In genomic region chr14:94869011-94869410, GRCm38 (mm10) we compare ENCODE assay signal across 30 mouse cellular contexts.
DNase-seq lines count a peak whose midpoint lies in the region; ATAC-seq and TF ChIP-seq lines count a peak whose summit lies in the region.
"Had no signal": no experiment of that assay in that cellular context is flagged by ENCODE, and none has a peak within 500 bp of the region (broad histone marks: within the 10 kb centered on the region; RNA-seq: fewer than 3 reads in every experiment).

No protein-coding gene starts in this region.

- ATAC-seq in embryonic facial prominence, embryonic 14.5 days (ENCODE audit: low read depth): peak; percentile 84; the same call in 1 of the 2 replicates
- no peak for ATAC-seq in cerebellum, adult (ENCODE audit: insufficient number of reproducible peaks, low FRiP score, low TSS enrichment)
- ATAC-seq: activated CD4-positive, CD25-positive, alpha-beta regulatory T cell, adult 4 months; forebrain, embryonic 13.5 days; forebrain, embryonic 16.5 days; hindbrain, embryonic 16.5 days; intestine, embryonic 15.5 days had no signal

- H3K27ac ChIP-seq in embryonic facial prominence, embryonic 14.5 days (replicated peaks; ENCODE audit: low read depth, low read length): no peak overlapping the region
- H3K27ac ChIP-seq in embryonic facial prominence, embryonic 10.5 days (replicated peaks): no peak overlapping the region
- H3K27ac ChIP-seq: embryonic facial prominence, embryonic 13.5 days; forebrain, embryonic 10.5 days; forebrain, embryonic 13.5 days; heart, embryonic 15.5 days; hindbrain, embryonic 10.5 days; hindbrain, embryonic 13.5 days; intestine, embryonic 15.5 days had no signal

- no peak for TF ChIP-seq POLR2A in brain, embryonic 14.5 days (IDR thresholded peaks at IDR 0.05; ENCODE audit: borderline replicate concordance, extremely low read depth, insufficient read depth, insufficient read length, poor library complexity, severe bottlenecking)

- TF ChIP-seq CTCF in brain, embryonic 14.5 days (IDR thresholded peaks at IDR 0.05; ENCODE audit: borderline replicate concordance, extremely low read depth, insufficient read depth, insufficient read length): no peak

- intact Hi-C loops in gastrocnemius, postnatal 36 days (cut with DNase I): no loop called here

- H3K36me3 ChIP-seq in embryonic facial prominence, embryonic 14.5 days (ENCODE audit: control insufficient read depth, insufficient read depth, low read length): no peaks in the 10 kb centered on the region
- no peaks in the 10 kb centered on the region for H3K36me3 ChIP-seq in embryonic facial prominence, embryonic 10.5 days (replicated peaks)
- H3K36me3 ChIP-seq: embryonic facial prominence, embryonic 13.5 days; forebrain, embryonic 10.5 days; G1E; heart, embryonic 12.5 days; heart, embryonic 15.5 days; hindbrain, embryonic 10.5 days; hindbrain, embryonic 13.5 days; intestine, embryonic 15.5 days had no signal

- no peaks in the 10 kb centered on the region for H3K9me3 ChIP-seq in embryonic facial prominence, embryonic 14.5 days (ENCODE audit: control insufficient read depth, low read length)
- no peaks in the 10 kb centered on the region for H3K9me3 ChIP-seq in embryonic facial prominence, embryonic 10.5 days
- H3K9me3 ChIP-seq: embryonic facial prominence, embryonic 13.5 days; forebrain, embryonic 10.5 days; forebrain, embryonic 13.5 days; heart, embryonic 12.5 days; heart, embryonic 15.5 days; hindbrain, embryonic 10.5 days; hindbrain, embryonic 13.5 days; intestine, embryonic 15.5 days had no signal

- WGBS in embryonic facial prominence, embryonic 14.5 days: 46% methylated on average over 2 of the region's 2 CpGs
- 64% methylated on average over 2 of the region's 2 CpGs for WGBS in embryonic facial prominence, embryonic 10.5 days

- H3K4me1 ChIP-seq in embryonic facial prominence, embryonic 14.5 days (ENCODE audit: control insufficient read depth, insufficient read depth, low read length): no peaks in the 10 kb centered on the region
- no peaks in the 10 kb centered on the region for H3K4me1 ChIP-seq in embryonic facial prominence, embryonic 10.5 days
- H3K4me1 ChIP-seq: embryonic facial prominence, embryonic 13.5 days; forebrain, embryonic 13.5 days; heart, embryonic 12.5 days; heart, embryonic 15.5 days; hindbrain, embryonic 10.5 days; hindbrain, embryonic 13.5 days; intestine, embryonic 15.5 days had no signal

- no peak overlapping the region for H3K4me3 ChIP-seq in embryonic facial prominence, embryonic 14.5 days (ENCODE audit: low read depth, low read length)
- no peak overlapping the region for H3K4me3 ChIP-seq in embryonic facial prominence, embryonic 10.5 days
- H3K4me3 ChIP-seq: embryonic facial prominence, embryonic 13.5 days; forebrain, embryonic 10.5 days; forebrain, embryonic 13.5 days; heart, embryonic 12.5 days; heart, embryonic 15.5 days; hindbrain, embryonic 10.5 days; hindbrain, embryonic 13.5 days; intestine, embryonic 15.5 days had no signal

- H3K27me3 ChIP-seq in embryonic facial prominence, embryonic 14.5 days (replicated peaks; ENCODE audit: control insufficient read depth, insufficient read depth, low read length): no peaks in the 10 kb centered on the region
- H3K27me3 ChIP-seq in embryonic facial prominence, embryonic 10.5 days (replicated peaks; ENCODE audit: low read depth, poor library complexity, severe bottlenecking): no peaks in the 10 kb centered on the region
- H3K27me3 ChIP-seq: CH12.LX; embryonic facial prominence, embryonic 13.5 days; forebrain, embryonic 13.5 days; heart, embryonic 12.5 days; heart, embryonic 15.5 days; hindbrain, embryonic 13.5 days; intestine, embryonic 15.5 days had no signal

- no peak overlapping the region for H3K4me2 ChIP-seq in embryonic facial prominence, embryonic 14.5 days (ENCODE audit: low read depth, low read length)
- H3K4me2 ChIP-seq: embryonic facial prominence, embryonic 13.5 days; forebrain, embryonic 13.5 days; heart, embryonic 12.5 days; heart, embryonic 15.5 days; hindbrain, embryonic 13.5 days; intestine, embryonic 15.5 days had no signal

- DNase-seq in embryonic facial prominence, embryonic 14.5 days (ENCODE audit: low spot score): peak; percentile 41
- DNase-seq in embryonic facial prominence, embryonic 10.5 days (ENCODE audit: low spot score): no peak
- peak; percentile 8 for DNase-seq in brain, embryonic 14.5 days (ENCODE audit: low read depth)
- peak; percentile 0 for DNase-seq in telencephalon, adult 2 months (ENCODE audit: low read depth, low spot score)
- no peak for DNase-seq in gastrocnemius, postnatal 36 days
- DNase-seq: adrenal gland, postnatal 10 days; B cell, adult 2 months; cerebellum, adult 11 months; cerebellum, adult 2 months; cerebellum, adult 9-11 months; cerebellum, postnatal 25 days; gastrocnemius, postnatal 14 days; heart, adult 18-20 months; heart, postnatal 10 days; heart, postnatal 36 days; kidney, adult 11 months had no signal

- H3K9ac ChIP-seq in embryonic facial prominence, embryonic 14.5 days (ENCODE audit: low read depth, low read length): no peak overlapping the region
- H3K9ac ChIP-seq: embryonic facial prominence, embryonic 13.5 days; forebrain, embryonic 13.5 days; heart, embryonic 12.5 days; heart, embryonic 15.5 days; hindbrain, embryonic 13.5 days; intestine, embryonic 15.5 days had no signal

Comparison
In these comparisons a context has a peak if more than half of its experiments do, and no peak if none do; other contexts are left out.
1. DNase-seq: peak in embryonic facial prominence, embryonic 14.5 days (single experiment), brain, embryonic 14.5 days (single experiment) and telencephalon, adult 2 months (single experiment); none in embryonic facial prominence, embryonic 10.5 days (single experiment) and gastrocnemius, postnatal 36 days (0 of 2).